Mouse (Mus musculus): ENCODE results near the gene Fars2. TPM values are rescaled to one million over a fixed set of nuclear protein-coding genes. Genes with fewer than 3 reads are reported as not detected.

The Fars2 gene
- polyA plus RNA-seq, 1 experiment from 2014 or later = 26.7 TPM

DNA sequence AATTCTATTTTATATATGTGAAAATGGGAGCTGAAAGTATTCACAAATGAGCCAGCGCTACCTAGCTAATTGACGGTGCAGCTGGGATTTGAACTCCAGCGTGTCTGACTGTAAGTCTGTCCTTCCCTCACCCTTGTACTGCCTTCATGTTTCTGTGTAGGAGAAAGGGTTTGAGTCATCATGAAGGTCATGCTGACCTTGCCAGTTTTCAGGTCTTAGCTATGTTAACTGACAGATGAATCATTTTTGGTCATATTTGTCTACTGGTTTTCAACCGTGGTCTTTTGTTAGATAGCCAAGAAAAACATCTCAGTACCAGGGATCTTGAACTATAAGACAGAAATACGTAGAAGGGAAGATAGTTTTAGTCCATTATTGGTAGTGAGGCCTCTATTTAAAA lies 14.2 kb downstream of the Fars2 start:
- Histone ChIP-seq H3K9me3 (ENCODE audit: control insufficient read depth, low read length) (no peaks in the 10 kb centered on the region), H3K27ac (ENCODE audit: low read depth, low read length) (no peak overlapping the region), H3K4me3 (ENCODE audit: low read depth, low read length) (no peak overlapping the region), H3K9ac (replicated peaks; ENCODE audit: low read depth, low read length) (no peak overlapping the region), H3K27me3 (ENCODE audit: control insufficient read depth, insufficient read depth, low read length) (no peaks in the 10 kb centered on the region), H3K4me1 (ENCODE audit: control insufficient read depth, insufficient read depth, low read length) (no peaks in the 10 kb centered on the region), H3K36me3 (ENCODE audit: control insufficient read depth, insufficient read depth, low read length) (no peaks in the 10 kb centered on the region), H3K4me2 (ENCODE audit: low read depth, low read length) (no peak overlapping the region)
- WGBS = 89% methylated on average over 5 of the region's 5 CpGs
- ATAC-seq (ENCODE audit: low read depth) = no peak

DNA sequence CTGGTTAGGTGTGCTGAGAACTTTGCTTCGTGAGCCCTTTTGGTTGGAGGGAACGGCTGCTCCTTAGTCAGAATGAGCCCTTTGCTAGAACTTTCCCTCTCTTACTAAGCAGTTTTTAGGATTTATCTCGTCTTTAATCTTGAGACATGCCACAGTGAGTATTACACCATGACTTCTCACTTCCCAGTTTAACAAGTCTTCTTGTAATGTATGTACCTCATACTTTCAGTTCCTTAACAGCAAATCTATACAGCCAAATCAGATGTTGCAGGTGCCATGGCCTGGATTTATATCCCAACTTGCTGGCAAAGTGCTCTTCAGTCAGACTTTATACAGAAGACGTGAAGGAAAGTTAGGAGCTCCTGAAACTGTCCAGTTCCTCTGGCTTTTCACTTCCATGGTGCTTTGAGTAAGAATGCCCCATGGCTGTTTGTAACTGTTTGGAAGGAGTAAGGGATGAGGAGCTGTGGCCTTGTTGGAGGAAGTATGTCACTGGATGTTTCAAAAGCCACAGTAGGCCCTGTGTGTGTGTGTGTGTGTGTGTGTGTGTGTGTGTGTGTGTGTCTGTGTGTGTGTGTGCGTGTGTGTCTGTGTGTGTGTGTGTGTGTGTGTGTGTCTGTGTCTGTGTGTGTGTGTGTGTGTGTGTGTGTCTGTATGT lies 14.9 kb downstream of the Fars2 start:
- H3K4me3 ChIP-seq (ENCODE audit: low read depth, low read length) = no peak overlapping the region
- no peak overlapping the region for H3K4me2 ChIP-seq (ENCODE audit: low read depth, low read length)
- H3K36me3 ChIP-seq (ENCODE audit: control insufficient read depth, insufficient read depth, low read length) = no peaks in the 10 kb centered on the region
- 92% methylated on average over 4 of the region's 5 CpGs for WGBS
- no peak overlapping the region for H3K27ac ChIP-seq (ENCODE audit: low read depth, low read length)
- H3K9ac ChIP-seq (replicated peaks; ENCODE audit: low read depth, low read length) = no peak overlapping the region
- H3K9me3 ChIP-seq (ENCODE audit: control insufficient read depth, low read length) = no peaks in the 10 kb centered on the region
- no peak for ATAC-seq (ENCODE audit: low read depth)
- no peaks in the 10 kb centered on the region for H3K4me1 ChIP-seq (ENCODE audit: control insufficient read depth, insufficient read depth, low read length)
- no peaks in the 10 kb centered on the region for H3K27me3 ChIP-seq (ENCODE audit: control insufficient read depth, insufficient read depth, low read length)

DNA sequence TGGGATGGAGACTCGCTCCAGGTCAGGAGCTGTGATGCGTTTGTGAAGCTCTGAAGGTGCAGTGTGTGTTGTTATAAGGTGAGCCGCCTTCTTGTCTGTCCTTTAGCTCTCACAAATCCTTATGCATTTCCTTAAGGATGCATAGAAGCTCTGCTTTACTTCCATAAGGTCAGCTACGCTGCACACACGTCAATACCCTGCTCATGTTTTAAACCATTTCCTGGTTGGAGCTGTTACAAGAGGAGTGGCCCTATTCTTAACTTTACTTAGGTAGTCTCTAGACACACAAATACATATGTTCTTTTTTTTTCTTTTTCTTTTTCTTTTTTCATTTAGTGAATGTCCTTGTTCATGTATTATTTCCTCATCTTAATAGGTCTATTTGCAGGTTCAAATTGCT lies 22.5 kb downstream of the Fars2 start:
- Histone ChIP-seq H3K4me1 (ENCODE audit: control insufficient read depth, insufficient read depth, low read length) (no peaks in the 10 kb centered on the region), H3K9me3 (ENCODE audit: control insufficient read depth, low read length) (no peaks in the 10 kb centered on the region), H3K36me3 (ENCODE audit: control insufficient read depth, insufficient read depth, low read length) (no peaks in the 10 kb centered on the region), H3K27ac (ENCODE audit: low read depth, low read length) (no peak overlapping the region), H3K27me3 (ENCODE audit: control insufficient read depth, insufficient read depth, low read length) (no peaks in the 10 kb centered on the region), H3K9ac (replicated peaks; ENCODE audit: low read depth, low read length) (no peak overlapping the region), H3K4me3 (ENCODE audit: low read depth, low read length) (no peak overlapping the region), H3K4me2 (ENCODE audit: low read depth, low read length) (no peak overlapping the region)
- ATAC-seq (ENCODE audit: low read depth) = no peak
- WGBS = 82% methylated on average over 5 of the region's 5 CpGs

DNA sequence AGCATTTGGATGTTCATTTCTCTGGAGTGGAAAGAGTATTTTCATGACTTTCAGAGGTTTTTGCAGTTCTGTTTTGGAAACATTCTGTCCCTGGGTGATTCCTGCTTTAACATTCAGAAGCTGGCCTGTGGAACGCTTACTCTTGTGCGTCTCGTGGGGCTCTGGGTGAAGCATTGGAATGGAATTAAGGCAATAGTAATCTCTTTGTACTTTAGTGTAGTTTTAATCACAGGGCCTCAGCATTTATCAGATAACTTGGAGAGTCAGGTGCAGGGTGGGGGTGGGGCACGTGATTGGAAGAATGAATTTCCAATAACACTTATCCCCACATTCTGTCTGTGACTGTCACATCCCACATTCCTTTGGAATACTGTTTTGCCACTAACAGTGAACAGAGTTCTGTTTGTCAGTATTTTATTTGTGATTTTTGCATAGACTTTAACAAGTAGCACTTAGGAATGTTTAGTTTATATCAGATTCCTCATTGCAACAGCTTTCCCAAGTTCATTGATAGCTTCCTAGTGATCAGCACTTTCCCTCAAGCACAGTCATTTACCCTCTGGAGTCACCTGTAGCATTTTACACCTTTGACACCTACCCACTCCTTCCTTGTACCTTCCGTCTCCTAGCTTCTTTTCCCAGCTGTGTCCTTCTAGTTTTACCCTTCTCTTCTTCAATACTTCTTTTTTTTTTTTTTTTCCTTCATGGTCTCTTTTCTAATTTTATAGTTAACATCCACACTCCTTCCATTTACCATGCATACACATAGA lies 23.2 kb downstream of the Fars2 start:
- H3K27ac ChIP-seq (ENCODE audit: low read depth, low read length) = no peak overlapping the region
- H3K4me1 ChIP-seq (ENCODE audit: control insufficient read depth, insufficient read depth, low read length) = no peaks in the 10 kb centered on the region
- no peaks in the 10 kb centered on the region for H3K9me3 ChIP-seq (ENCODE audit: control insufficient read depth, low read length)
- no peak overlapping the region for H3K4me2 ChIP-seq (ENCODE audit: low read depth, low read length)
- WGBS = 81% methylated on average over 5 of the region's 5 CpGs
- no peaks in the 10 kb centered on the region for H3K36me3 ChIP-seq (ENCODE audit: control insufficient read depth, insufficient read depth, low read length)
- no peak overlapping the region for H3K4me3 ChIP-seq (ENCODE audit: low read depth, low read length)
- H3K27me3 ChIP-seq (ENCODE audit: control insufficient read depth, insufficient read depth, low read length) = no peaks in the 10 kb centered on the region
- no peak overlapping the region for H3K9ac ChIP-seq (replicated peaks; ENCODE audit: low read depth, low read length)
- ATAC-seq (ENCODE audit: low read depth) = no peak

DNA sequence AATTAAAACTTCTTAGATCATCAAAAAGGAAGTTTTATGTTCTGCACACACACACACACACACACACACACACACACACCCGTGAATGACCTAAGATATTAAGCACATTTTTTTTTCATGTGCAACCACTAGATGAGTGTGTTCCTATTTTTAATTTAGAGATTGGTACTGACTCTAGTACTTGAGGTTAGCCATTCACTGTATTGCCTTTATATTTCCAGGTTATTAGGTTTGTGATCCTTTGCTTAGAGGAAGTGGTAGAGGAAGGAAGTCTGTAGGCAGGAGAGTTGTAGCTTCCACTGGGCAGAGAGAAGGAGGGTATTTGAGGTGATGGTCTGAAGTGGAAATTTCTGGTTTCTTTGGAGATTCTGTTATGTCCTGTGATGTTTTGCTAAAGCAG lies 28.4 kb downstream of the Fars2 start:
- H3K36me3 ChIP-seq (ENCODE audit: control insufficient read depth, insufficient read depth, low read length) = no peaks in the 10 kb centered on the region

DNA sequence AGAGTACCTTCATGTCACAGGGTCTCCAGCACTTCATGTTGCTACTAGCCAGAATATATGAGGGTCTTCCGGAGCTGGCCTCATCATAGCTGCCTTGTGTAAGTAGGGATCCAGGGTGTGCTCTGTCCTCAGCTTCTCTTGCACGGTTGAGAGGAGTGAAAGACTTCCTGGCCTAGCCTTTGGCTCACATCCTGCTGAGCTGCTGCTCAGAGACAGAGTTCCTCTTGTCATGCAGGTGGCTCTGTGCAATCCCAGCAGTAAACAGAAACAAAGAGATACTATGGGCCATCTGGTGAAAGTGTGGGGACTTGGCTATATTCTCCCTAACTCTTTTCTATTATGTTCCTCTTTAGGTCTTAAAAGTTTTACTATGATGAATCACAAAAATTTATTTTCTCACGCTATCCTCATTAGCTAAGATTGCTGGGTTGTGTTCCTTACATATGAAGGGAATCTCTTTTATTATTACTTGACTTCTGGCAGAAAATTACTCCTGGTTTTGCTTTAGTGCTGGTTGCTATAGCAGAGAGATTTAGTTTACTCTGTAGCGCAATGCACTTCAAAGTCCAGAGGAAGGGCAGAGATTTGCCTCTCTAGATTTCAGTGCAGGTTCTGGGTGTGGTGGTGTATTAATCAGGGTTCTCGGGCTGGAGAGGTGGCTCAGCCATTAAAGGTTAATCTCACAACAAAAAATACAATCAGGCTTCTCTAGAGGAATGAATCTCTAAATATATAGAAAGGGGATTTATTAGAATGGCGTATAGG lies 32.1 kb downstream of the Fars2 start:
- Histone ChIP-seq H3K9ac (replicated peaks; ENCODE audit: low read depth, low read length) (no peak overlapping the region), H3K27me3 (ENCODE audit: control insufficient read depth, insufficient read depth, low read length) (no peaks in the 10 kb centered on the region), H3K4me3 (ENCODE audit: low read depth, low read length) (no peak overlapping the region), H3K4me1 (ENCODE audit: control insufficient read depth, insufficient read depth, low read length) (no peaks in the 10 kb centered on the region), H3K36me3 (ENCODE audit: control insufficient read depth, insufficient read depth, low read length) (no peaks in the 10 kb centered on the region), H3K4me2 (ENCODE audit: low read depth, low read length) (no peak overlapping the region), H3K27ac (ENCODE audit: low read depth, low read length) (no peak overlapping the region), H3K9me3 (ENCODE audit: control insufficient read depth, low read length) (no peaks in the 10 kb centered on the region)
- ATAC-seq (ENCODE audit: low read depth) = no peak
- WGBS = 44% methylated on average over 6 of the region's 6 CpGs

More for the DNA sequence above, 28.4 kb downstream of the Fars2 start:
- no peak for ATAC-seq (ENCODE audit: low read depth)
- Histone ChIP-seq H3K9ac (replicated peaks; ENCODE audit: low read depth, low read length) (no peak overlapping the region), H3K27ac (ENCODE audit: low read depth, low read length) (no peak overlapping the region), H3K27me3 (ENCODE audit: control insufficient read depth, insufficient read depth, low read length) (no peaks in the 10 kb centered on the region), H3K4me2 (ENCODE audit: low read depth, low read length) (no peak overlapping the region), H3K9me3 (ENCODE audit: control insufficient read depth, low read length) (no peaks in the 10 kb centered on the region), H3K4me1 (ENCODE audit: control insufficient read depth, insufficient read depth, low read length) (no peaks in the 10 kb centered on the region), H3K4me3 (ENCODE audit: low read depth, low read length) (no peak overlapping the region)
- 80% methylated on average over 1 of the region's 1 CpGs for WGBS

DNA sequence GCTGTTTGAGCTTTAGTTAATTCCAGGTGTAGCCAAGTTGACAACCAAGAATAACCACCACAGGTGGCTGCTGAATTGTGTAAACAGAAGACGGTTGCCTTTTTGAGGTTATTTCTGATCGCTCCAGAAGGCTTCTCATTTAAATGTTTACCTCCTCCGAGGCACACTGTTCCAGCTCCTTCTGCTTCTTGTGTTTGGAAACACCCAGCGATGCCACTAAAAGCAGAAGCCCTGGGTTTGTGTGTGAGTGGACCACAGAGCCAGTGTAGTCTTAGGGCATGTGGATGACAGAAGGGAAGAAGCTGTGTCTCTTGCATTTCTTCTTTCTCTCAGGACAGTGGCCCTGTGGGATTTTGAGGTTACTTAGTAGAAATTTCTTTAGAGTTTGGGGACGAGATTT lies 33.1 kb downstream of the Fars2 start:
- Histone ChIP-seq H3K27me3 (ENCODE audit: control insufficient read depth, insufficient read depth, low read length) (no peaks in the 10 kb centered on the region), H3K9ac (replicated peaks; ENCODE audit: low read depth, low read length) (no peak overlapping the region), H3K4me3 (ENCODE audit: low read depth, low read length) (no peak overlapping the region), H3K9me3 (ENCODE audit: control insufficient read depth, low read length) (no peaks in the 10 kb centered on the region), H3K4me2 (ENCODE audit: low read depth, low read length) (no peak overlapping the region), H3K36me3 (ENCODE audit: control insufficient read depth, insufficient read depth, low read length) (no peaks in the 10 kb centered on the region), H3K4me1 (ENCODE audit: control insufficient read depth, insufficient read depth, low read length) (no peaks in the 10 kb centered on the region), H3K27ac (ENCODE audit: low read depth, low read length) (no peak overlapping the region)
- ATAC-seq (ENCODE audit: low read depth) = no peak
- WGBS = 75% methylated on average over 5 of the region's 5 CpGs

DNA sequence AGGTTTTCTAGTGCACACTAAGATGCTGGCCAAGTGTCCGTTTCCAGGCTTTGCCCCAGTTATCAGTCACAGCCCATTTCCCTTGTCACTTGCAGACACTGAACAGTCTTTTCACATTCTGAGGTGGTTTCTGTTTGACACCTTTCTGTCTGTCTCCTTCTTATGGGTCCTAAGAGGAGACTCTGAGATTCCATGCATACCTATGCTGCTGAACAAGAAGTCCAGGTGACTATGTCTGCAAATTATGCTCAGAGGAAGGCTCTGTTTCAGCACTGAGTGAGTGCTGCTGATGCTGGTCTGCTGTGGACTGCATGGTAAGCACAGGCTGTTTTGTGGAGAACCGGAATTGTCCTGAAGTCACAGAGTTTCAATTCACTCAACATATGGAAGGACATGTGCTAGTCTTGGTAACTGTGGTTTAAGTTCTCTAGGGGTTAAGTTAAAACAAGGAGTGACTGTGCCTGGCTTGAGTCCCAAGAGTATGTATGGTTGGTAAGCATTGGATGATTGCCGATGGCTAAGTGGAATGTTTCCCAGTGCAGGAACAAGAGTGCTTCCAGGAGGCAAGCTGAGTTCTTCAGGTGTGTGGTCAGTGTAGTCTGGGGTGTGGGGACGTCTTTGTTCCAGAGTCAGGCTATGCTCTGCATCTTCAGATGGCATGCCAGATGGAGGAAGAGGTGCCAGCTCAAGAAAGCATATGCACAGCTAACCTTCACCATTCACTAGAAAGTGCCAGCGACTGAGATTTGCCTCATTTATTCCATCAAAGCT lies 35.7 kb downstream of the Fars2 start:
- no peak overlapping the region for H3K27ac ChIP-seq (ENCODE audit: low read depth, low read length)
- no peak overlapping the region for H3K9ac ChIP-seq (replicated peaks; ENCODE audit: low read depth, low read length)
- no peaks in the 10 kb centered on the region for H3K4me1 ChIP-seq (ENCODE audit: control insufficient read depth, insufficient read depth, low read length)
- 84% methylated on average over 5 of the region's 5 CpGs for WGBS
- H3K4me2 ChIP-seq (ENCODE audit: low read depth, low read length) = no peak overlapping the region
- H3K4me3 ChIP-seq (ENCODE audit: low read depth, low read length) = no peak overlapping the region
- H3K9me3 ChIP-seq (ENCODE audit: control insufficient read depth, low read length) = no peaks in the 10 kb centered on the region
- no peaks in the 10 kb centered on the region for H3K27me3 ChIP-seq (ENCODE audit: control insufficient read depth, insufficient read depth, low read length)
- no peak for ATAC-seq (ENCODE audit: low read depth)
- H3K36me3 ChIP-seq (ENCODE audit: control insufficient read depth, insufficient read depth, low read length) = no peaks in the 10 kb centered on the region

All from neural tube, embryonic 14.5 days (tissue).